Mouse (Mus musculus) lung, postnatal 4 days (tissue): Measurements from ENCODE around the gene Cfap70.

Experiments
- DNase-seq, 2 experiments: peaks; one replicate each; pipeline ENCODE4 v3.0.0; 2021

The Cfap70 gene

DNA sequence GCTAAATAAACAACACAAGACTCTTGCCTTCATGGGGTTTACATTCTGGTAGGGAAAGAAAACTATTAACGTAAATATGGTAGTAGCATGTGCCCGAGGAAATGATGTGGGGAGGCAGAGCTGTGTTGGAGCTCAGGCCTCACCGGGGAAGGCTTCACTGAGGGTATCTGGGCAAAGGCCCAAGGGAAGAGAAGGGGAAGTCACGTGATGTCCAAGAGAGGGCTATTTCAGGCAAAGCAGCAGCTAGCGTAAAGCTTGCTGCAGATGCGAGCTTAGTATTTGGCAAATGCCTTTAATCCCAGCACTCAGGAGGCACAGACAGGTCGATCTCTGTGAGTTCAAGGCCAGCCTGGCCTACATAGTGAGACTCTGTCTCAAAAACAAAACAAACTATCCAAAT, 29.8 kb downstream of the Cfap70 start:
- DNase-seq = no peak

DNA sequence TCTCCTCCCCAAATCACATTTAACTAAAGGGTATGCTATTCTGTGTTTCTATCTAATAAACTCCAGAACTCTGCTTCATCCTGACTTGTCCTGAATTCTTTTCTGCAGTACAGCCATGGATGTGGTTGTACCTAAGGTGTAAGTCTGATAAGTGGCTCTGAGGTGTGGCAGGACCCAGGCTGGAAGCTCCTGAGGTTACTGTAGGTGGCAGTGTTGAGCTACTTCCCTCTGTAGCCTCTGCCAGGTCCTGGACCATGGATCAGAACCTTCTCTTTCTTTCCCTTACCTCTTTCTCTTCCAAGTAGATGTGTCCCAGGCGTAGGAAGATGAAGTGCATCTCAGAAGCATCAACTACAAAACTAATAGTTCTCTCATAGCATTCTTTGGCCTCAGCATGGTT, 52.0 kb downstream of the Cfap70 start:
- peak in 1 of 2 experiments; percentile 53 for DNase-seq

DNA sequence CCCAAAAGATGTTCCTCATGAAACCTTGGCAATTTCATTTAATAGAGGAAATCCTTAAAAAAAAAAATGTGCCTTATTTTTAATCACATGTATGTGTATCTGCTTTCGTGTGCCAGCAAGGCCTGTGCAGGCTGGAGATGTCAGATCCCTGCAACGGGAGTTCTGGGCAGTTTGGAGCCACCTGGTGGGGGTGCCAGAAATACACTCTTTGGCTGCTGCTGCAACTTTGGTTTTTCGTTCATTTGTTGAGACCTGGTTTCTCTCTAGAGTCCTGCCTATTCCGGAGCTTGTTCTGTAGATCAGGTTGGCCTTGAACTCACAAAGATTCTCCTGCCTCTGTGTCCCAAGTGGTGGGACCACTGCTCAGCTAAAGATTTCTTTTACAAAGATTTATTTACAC, 53.2 kb downstream of the Cfap70 start:
- DNase-seq = peak; percentile 40 to 52

- no peak for DNase-seq
These were observed 54.8 kb downstream of the Cfap70 start for GRCm38 (mm10) chr14:20397220-20397619.

DNA sequence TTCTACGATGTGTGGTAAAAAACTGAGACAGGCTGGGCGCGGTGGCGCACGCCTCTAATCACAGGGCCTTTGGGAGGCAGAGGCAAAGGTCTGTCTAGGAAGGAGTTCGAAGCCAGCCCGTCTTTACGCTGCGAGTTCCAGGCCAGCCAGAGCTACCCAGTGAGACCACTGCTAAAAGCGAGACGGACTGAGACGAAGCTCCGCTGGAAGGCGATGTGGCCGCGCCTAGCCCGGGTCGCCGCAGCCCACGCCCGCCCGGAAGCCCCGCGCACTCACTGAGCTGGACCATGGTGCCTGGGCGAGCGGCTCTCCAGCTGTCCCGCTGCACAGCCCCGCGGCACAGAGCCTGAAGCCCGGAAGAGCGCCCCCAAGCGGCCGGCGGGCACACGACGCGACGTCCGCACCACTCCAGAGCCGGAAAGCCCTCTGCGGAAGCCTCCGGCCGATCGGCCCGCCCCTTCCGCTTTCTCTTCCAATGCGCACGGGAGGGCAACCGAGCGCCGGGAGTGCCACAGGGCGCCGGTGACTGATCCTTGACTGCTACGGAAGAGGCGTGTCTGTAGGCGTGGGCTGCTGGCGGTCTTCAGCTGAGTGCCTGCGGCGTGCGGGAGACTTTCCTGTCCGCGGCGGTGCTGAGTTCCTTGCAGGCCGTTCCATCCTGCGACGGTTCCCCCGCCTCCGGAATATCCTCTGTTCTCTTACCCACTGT, 58.7 kb downstream of the Cfap70 start, which contains the start of gene Mrps16:
TSS of gene Mrps16 (minus strand) at position 430 of the 709 bp plus-strand sequence.
- DNase-seq = peak; percentile 95 to 99

DNA sequence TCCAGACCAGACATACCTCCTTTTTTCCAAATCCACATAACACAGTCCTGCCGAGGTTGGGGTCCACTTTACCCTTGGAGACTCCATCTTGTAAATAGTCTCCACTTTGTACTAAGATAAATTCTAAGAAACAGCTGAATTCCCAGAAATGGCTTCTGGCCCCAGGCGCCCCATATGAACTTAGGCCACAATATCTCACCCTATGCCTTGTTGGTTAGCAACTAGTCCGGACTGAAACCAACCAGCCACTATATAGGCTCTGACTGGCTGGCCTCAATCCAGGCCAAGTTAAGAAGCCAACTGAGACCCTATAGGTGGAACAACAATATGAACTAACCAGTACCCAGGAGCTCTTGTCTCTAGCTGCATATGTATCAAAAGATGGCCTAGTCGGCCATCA, 59.7 kb downstream of the Cfap70 start:
- DNase-seq = no peak

DNA sequence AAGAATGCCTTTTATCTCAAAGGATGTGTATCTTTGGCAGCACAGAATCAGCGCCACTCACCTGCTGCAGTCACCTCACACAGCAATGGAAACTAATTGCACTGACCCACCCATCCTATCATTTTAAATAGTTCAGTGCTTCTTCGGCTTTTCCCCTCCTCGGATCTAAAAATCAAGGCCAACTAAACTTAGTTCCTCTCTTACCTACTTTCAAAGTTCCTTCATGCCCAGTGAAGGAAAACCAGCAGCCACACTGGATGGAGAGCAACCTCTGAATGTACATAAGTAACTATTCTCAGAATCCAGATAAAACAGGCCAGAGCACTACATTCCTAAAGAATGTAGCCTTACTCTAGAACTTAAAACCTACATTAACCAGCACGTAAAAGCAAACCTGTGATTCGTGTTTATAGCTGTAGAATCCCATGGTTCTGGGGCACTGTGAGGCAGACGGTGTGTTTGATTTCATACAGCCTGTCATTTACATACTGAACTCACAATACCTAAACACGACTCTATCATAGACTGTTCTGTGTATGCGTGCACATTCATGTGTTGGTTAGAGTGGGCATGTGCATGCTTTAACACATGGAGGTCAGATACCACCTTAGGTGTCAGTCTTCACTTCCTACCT, 62.5 kb downstream of the Cfap70 start:
- no peak for DNase-seq

DNA sequence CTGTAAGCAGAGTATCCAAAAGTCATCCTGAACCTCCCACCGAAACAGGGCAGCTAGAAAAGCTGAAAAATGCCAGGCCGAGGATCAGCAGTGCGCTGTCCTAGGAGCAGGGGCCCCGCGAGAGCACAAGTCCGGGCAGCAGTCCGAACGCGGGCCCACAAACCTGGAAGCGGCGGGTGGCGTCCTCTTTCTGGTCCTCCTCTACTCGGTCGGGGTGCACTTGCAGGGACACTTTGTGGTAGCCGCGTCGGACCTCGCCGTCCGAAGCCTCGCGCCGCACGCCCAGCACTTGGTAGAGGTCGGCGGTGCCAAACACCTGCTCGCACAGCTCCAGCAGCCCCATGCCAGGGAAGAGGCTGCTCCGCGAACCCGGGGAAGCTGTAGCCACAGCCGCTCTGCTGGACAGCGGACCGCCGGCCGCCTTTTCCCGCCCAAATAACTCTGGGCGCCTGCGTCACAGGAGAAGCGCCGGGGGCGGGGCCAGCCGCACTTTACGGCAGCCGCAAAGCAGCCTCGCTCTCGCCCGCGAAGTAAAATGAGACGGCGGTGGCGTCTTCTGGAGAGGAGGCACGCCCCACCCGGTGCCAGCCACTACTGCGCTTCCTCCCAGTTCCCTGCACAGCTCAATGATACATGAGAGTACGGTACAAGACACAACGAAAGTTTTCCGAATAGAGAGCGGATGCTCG, 63.4 kb downstream of the Cfap70 start, which contains the start of gene Dnajc9:
TSS of gene Dnajc9 (minus strand) at position 470 of the 689 bp plus-strand sequence.
- peak; percentile 96 to 97 for DNase-seq

DNA sequence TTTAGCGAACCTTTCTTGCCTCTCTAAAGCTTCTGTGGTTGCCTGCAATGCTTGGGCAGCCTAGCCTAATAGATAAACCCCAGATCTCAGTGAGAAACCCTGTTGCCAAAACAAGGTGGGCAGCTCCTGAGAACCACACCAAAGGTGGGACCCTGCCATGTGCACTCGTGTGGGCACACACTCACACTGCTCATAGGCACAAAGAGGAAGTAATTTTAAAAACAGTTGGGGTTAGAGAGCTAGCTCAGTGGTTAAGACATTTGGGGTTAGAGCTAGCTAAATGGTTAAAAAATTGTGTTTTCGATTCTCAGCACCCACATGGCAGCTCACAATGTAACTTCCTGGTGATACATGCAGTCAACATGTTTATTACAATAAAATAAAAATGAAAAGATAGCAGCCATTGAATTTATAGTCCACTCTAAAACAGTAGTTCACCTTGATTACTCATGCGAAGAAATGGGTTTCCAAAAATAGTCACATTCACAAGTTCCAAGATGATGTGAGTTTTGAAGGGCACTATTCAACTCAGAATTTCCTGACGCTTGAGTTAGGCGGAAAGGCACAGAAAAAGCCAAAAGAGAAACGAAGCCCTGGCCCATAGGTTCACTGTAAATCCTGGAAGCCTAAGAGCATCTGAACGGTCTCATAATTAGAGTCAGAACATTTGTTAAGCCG, 72.1 kb downstream of the Cfap70 start:
- no peak for DNase-seq

- DNase-seq = peak; percentile 12 to 38
These were observed 72.9 kb downstream of the Cfap70 start for GRCm38 (mm10) chr14:20379087-20379640.

- DNase-seq = peak; percentile 50 to 65
These were observed 73.5 kb downstream of the Cfap70 start for GRCm38 (mm10) chr14:20378313-20379061.

- DNase-seq = no peak
These were observed 74.9 kb downstream of the Cfap70 start for GRCm38 (mm10) chr14:20377112-20377521.

DNA sequence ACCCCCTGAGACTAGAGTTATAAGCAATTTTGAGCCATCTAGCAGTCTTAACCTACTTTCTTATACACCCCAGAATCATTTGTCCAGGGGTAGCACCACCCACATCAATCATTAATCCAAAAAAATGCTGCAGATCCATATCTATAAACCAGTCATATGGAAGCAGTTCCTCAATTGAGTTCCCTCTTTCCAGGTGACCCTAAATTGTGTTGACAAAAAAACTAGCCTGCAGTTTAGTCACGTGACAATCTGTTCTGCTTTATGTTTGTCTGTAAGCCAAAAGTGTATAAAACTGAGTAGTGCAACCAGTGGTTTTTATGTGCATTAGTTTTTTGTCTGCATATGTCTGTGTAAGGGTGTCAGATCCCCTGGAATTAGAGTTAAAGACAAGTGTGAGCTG, 80.2 kb downstream of the Cfap70 start:
- no peak for DNase-seq

DNA sequence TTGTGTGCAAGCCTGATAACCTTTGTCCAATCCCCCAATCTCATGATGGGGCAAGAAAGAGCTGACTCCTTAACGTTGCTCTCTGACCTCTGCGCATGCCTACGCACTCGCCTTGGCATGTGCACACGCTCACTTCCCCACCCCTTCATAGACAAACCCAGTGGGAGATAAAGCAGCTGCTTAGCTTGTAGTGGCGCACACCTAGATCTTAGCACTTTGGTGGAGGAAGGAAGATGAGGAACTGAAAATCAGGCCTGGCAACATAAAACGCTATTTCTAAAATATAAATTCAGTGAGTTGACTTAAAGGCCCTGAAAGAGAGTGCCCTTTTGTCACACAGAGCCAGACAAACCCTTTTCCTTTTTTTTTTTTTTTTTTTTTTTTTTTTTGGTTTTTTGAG, 81.2 kb downstream of the Cfap70 start:
- no peak for DNase-seq

DNA sequence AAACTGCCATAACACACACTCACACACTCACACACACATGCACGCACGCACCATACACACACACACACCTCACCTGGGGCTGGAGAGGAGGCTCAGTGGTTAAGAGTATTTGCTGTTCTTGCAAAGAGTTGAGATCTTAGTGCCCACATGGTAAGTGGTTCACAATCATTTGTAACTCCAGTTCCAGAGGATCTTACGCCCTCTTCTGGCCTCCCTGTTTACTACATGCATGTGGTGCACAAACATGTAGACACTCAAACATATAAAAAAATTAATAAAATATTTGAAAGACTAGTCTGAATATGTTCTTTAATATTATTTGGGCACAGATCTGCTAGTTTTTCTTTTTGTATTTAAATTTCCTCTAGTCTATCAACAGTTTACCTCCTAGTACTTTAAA, 83.8 kb downstream of the Cfap70 start:
- DNase-seq = no peak

- DNase-seq = no peak
These were observed 88.8 kb downstream of the Cfap70 start for GRCm38 (mm10) chr14:20363230-20363629.

DNA sequence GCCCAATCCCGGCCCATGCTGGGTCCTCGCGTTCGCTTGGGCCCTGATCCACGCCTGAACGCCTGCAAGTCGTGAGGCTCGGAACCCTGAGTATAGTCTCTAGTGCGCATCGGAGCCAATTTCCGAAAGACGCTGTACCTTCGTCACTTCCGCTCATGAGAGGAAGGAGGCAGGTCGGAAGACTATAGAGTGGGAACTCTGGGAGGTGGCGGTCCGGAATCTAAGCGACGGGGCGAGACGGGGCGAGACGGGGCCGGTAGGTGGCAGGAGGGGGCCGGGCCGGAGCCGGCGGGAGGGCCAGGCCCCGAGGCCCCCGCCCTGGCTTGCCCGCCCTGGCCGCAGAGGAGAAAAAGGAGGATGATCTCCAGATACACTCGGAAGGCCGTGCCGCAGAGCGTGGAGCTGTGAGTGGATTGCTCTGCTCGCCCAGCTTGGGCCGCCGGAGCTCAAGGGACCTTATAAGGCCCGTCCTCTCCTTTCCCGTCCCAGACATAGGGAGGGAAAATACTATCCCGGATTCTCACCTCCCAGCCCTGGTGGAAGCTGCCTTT, 104.0 kb downstream of the Cfap70 start, which contains the start of the genes Ecd and Fam149b:
TSS of gene Ecd (minus strand) at position 131 of the 551 bp plus-strand sequence.
TSS of gene Fam149b (plus strand) at position 172 of the 551 bp plus-strand sequence.
- DNase-seq = peak; percentile 93 to 96

DNA sequence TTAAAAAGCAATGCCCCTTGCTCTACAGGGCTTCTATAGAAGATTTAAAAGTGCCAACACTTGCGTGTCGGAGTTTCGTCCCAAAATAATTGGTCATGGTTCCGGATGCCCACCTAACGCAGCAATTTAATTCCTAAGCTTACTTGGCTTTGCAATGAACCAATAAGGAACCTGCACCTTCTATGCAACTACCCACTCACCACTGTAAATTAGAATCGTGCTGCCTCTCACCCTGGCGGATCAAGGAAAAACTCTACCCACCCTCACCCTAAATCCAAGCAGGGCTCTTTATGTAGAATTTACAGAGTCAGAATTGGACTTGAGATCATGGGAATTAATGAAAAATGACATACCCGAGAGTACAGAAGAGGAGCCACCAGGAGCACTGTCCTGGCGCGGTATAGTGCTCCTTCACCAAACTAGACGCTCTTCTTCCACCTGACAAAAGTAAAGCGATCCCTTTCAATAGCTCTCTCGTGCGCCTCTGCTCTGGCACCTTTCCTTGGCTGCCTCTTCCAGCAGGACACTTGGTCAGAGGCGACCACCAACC, 104.5 kb downstream of the Cfap70 start:
- no peak for DNase-seq

GRCm38 (mm10) chr14:20345885-20346284, 106.1 kb downstream of the Cfap70 start:
- no peak for DNase-seq
